Mouse (Mus musculus) small intestine, adult 2 months (tissue): ENCODE measurements around the gene Smc6. TPM values are rescaled to one million over a fixed set of nuclear protein-coding genes. Genes with fewer than 3 reads are reported as not detected.

ENCODE experiments used
- H3K27ac ChIP-seq: fragments of 200-500 bp; 2 replicates; pipeline ENCODE4 v1.5.1; 2012; ENCODE audit warnings: low read depth, low read length, control low read depth, inconsistent platforms; ENCODE audit not compliant: insufficient read depth
- H3K27me3 ChIP-seq: fragments of 200-500 bp; 2 replicates; pipeline ENCODE4 v1.6.1; 2012; ENCODE audit warnings: mild to moderate bottlenecking, moderate library complexity, low read length, inconsistent platforms; ENCODE audit not compliant: control insufficient read depth, insufficient read depth
- H3K36me3 ChIP-seq: fragments of 200-500 bp; 2 replicates; pipeline ENCODE4 v1.6.1; 2012; ENCODE audit warnings: mild to moderate bottlenecking, low read length, control low read depth, inconsistent platforms; ENCODE audit not compliant: control insufficient read depth, insufficient read depth
- H3K4me1 ChIP-seq: fragments of 200-500 bp; 2 replicates; pipeline ENCODE4 v1.6.1; 2012; ENCODE audit warnings: low read length, inconsistent platforms, mixed read lengths; ENCODE audit not compliant: control insufficient read depth, insufficient read depth, insufficient read length
- H3K4me3 ChIP-seq: fragments of 200-500 bp; 2 replicates; pipeline ENCODE4 v1.5.1; 2012; ENCODE audit warnings: low read depth, mild to moderate bottlenecking, control low read depth, inconsistent platforms, low read length, moderate library complexity
- CTCF ChIP-seq: fragments of 200-500 bp; IDR thresholded peaks from 2 replicates; pipeline ENCODE4 v1.5.1; 2012; ENCODE audit warnings: low read depth, mild to moderate bottlenecking, control low read depth, inconsistent platforms, low read length, moderate library complexity, mixed read lengths; ENCODE audit not compliant: insufficient replicate concordance, insufficient read length; ENCODE audit errors: extremely low read depth
- POLR2A ChIP-seq: fragments of 200-500 bp; IDR thresholded peaks from 2 replicates; pipeline ENCODE4 v1.6.1; 2012; ENCODE audit warnings: low read depth, mild to moderate bottlenecking, control low read depth, inconsistent platforms, low read length, moderate library complexity
- WGBS: fragments of 180-500 bp; shearing (Covaris S2); methylation state at CpG from one replicate; pipeline ENCODE4 v1.1.7; 2018; 5-methylcytosine and 5-hydroxymethylcytosine counted together
- polyA plus RNA-seq: library from polyadenylated mRNA; depleted of rRNA; stranded (reverse); fragments of >200 nt; gene quantifications from 2 replicates; pipeline ENCODE4 v1.2.3, GENCODE M21; 2012

The Smc6 gene
- polyA plus RNA-seq, 1 experiment: 1.4 TPM

DNA sequence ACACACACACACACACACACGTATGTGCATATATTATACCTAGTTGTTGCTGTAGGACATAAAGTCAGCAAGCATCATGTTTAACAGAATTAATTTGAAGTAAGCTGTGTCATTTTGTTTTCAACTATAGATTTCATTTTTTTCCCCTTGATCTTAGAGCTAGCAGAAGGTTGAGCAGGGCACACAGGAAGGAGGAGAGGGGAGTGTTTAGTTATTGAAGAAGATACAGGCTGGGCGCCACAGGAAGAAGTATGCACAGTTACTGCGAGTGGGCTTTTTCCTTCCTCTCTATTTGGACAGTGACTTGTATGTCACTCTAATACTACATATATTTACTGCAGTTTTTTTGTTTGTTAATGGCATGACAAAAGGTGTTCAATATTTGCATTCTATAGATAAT, 14.2 kb downstream of the Smc6 start:
- H3K27me3 ChIP-seq: no peaks in the 10 kb centered on the region
- peaks cover 29% of the 10 kb centered on the region for H3K36me3 ChIP-seq
- H3K4me3 ChIP-seq: no peak overlapping the region
- H3K27ac ChIP-seq: no peak overlapping the region
- H3K4me1 ChIP-seq: no peaks in the 10 kb centered on the region
- WGBS: 95% methylated on average over 3 of the region's 3 CpGs
- TF ChIP-seq POLR2A: no peak
- no peak for TF ChIP-seq CTCF

DNA sequence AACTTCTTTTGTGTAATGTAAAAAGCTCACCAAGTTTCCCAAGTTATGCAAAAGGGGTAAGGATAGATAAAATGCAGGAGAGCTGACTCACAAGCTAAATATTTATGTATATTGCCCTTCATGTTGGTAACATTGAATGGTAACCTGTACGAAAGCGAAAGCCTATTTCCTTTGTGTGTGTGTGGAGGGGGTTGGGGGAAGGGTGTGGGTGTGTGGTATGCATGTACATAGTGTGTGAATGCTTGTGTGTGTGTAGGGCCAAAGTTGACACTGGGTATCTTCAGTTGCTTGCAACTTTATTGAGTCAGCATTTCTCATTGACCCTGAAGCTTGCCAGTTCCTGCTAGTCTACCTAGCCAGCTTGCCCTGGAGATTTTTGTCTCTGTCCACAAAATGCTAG, 15.9 kb downstream of the Smc6 start:
- Histone ChIP-seq H3K4me3 (no peak overlapping the region), H3K27ac (no peak overlapping the region), H3K36me3 (peaks cover 34% of the 10 kb centered on the region), H3K27me3 (no peaks in the 10 kb centered on the region), H3K4me1 (no peaks in the 10 kb centered on the region)
- TF ChIP-seq POLR2A (no peak), CTCF (no peak)
- WGBS: 95% methylated on average over 2 of the region's 2 CpGs

DNA sequence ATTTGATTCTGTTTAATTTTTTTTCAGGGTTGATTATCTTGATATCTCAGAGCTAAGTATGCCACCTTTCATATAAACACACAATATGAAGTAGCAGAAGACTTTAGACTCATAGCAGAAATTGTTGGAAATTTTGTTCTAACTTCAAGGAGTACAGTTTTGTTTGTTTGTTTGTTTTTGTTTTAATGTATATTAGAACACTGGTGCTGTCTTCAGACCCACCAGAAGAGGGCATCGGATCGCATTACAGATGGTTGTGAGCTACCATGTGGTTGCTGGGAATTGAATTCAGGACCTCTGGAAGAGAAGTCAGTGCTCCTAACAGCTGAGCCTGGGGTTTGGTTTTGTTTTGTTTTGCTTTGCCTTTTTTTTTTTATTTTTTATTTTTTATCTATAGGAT, 20.7 kb downstream of the Smc6 start:
- Histone ChIP-seq H3K4me1 (no peaks in the 10 kb centered on the region), H3K27ac (no peak overlapping the region), H3K4me3 (no peak overlapping the region), H3K36me3 (peaks cover 48% of the 10 kb centered on the region), H3K27me3 (no peaks in the 10 kb centered on the region)
- no peak for TF ChIP-seq POLR2A
- TF ChIP-seq CTCF: no peak
- 98% methylated on average over 2 of the region's 2 CpGs for WGBS

DNA sequence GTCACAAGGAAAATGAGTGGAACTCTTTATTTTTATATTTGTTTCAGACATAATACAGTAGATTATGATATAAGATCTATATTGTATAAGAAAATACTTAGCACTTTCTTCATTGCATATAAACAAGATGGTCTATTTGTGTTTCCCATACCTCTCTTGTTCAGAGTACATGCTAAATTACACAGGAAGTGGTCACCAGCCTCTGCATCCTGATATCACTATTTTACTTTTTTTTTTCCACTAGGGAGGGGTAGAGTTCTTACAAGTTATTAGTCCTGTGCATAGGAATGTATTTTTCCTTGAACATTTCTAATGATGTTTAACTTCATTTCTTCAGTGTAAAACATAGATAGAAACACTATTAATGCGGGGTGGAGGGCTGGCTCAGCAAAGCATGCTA, 35.2 kb downstream of the Smc6 start:
- Histone ChIP-seq H3K4me1 (no peaks in the 10 kb centered on the region), H3K4me3 (no peak overlapping the region), H3K27me3 (no peaks in the 10 kb centered on the region), H3K36me3 (peaks cover 35% of the 10 kb centered on the region), H3K27ac (no peak overlapping the region)
- TF ChIP-seq POLR2A (no peak), CTCF (no peak)
- 93% methylated on average over 1 of the region's 1 CpGs for WGBS

DNA sequence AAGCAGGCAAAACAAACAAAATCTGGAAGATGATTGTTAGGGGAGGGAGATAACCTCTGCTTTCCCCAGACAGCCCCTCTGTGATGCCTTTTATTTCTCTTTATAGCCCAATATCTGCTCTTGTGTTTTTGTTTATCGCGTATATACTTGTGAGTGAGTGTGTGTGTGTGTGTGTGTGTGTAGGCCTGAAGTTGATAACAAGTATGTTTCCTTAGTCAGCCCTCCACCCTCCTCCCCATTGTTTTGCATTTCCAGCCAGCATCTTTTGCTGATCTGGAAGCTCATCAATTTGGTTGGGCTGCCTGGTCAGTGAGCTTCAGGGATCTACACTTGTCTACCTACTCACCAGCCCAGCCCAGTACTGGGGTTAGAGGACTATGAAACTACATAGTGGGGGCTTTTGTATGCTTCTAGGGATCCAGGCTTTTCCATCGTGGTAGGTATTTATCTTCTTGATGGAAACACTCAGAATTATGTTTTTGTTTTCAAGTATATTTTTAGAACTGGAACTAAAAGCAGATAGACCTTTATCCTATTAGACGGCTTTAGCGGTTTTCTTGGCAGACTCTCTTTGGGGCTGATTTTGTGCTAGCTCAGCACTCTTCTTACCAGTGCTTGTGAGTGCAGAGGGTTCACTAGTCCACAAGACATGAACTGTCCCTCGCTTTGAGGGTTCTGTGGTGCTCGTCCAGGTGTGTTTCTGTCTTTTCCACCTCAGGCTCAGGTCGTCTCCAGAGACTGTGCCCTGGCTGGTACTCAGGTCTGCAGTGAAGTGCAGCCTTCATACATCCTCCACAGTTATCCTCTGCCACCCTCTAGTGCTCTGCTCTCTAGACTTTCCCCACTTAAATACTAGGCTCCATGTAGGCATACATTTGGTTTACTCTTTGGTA, 41.3 kb downstream of the Smc6 start:
- TF ChIP-seq POLR2A: no peak
- TF ChIP-seq CTCF: no peak
- H3K27ac ChIP-seq: no peak overlapping the region
- H3K27me3 ChIP-seq: no peaks in the 10 kb centered on the region
- H3K36me3 ChIP-seq: peaks cover 40% of the 10 kb centered on the region
- no peak overlapping the region for H3K4me3 ChIP-seq
- 89% methylated on average over 8 of the region's 8 CpGs for WGBS
- no peaks in the 10 kb centered on the region for H3K4me1 ChIP-seq

DNA sequence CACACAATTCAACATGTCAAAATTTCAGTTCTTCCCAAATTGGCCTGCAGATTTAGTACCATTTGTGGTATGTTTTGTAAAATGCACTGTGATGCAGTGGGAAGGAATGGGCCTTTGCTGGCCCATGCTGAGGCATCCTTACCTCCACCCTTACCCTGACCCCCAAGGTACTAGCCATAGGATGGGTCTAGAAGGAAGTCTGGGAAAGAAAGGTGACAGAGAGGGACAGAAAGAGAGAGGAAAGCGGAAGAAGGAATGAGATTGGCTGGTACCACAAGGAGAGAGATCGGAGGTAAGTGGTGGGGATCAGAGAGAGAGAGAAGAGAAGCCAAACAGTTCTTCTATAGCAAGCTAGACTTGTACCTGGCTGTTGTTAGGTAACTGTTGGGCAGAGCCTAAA, 45.4 kb downstream of the Smc6 start:
- Histone ChIP-seq H3K27me3 (no peaks in the 10 kb centered on the region), H3K27ac (no peak overlapping the region), H3K4me3 (no peak overlapping the region), H3K36me3 (peaks cover 39% of the 10 kb centered on the region), H3K4me1 (no peaks in the 10 kb centered on the region)
- no peak for TF ChIP-seq POLR2A
- no peak for TF ChIP-seq CTCF
- WGBS: 93% methylated on average over 2 of the region's 2 CpGs

DNA sequence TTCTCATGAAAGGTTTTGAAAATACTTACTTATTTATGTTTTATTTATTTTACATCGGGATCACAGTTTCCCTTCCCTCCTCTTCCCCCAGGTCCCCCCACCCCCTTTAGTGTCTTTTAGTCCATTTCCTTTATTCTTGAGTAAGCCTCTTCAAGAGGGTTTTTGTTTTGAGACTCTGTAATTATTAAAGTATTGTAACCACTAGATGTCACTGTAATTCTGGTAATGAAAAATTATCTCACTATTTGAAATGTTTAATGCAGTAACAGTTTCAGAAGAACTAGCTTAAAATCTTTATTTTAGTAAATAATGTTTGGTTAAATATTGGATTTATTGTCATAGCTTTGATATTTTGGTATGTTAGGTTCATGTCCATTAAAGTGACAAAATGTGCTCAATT, 48.2 kb downstream of the Smc6 start:
- Histone ChIP-seq H3K27ac (no peak overlapping the region), H3K27me3 (no peaks in the 10 kb centered on the region), H3K4me1 (no peaks in the 10 kb centered on the region), H3K36me3 (peaks cover 33% of the 10 kb centered on the region), H3K4me3 (no peak overlapping the region)
- WGBS: 50% methylated on average over 1 of the region's 1 CpGs
- TF ChIP-seq CTCF (no peak), POLR2A (no peak)

DNA sequence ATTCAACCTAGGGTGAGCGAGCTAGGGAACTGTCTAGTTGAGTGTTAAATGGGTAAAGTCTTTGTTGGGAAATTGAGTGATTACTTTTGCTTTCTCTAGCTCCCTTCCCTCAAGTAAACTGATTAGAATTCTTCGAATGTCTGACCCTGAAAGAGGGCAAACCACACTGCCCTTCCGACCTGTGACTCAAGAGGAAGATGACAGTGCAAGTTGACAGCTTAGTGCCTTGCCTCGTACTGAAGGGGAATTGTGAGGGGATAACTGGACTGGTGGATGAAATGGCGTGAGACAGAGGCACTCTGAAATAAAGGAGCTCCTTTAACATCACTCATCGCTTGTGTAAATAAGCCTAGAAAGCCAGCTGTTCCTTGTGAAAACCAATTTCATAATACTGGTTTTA, 52.0 kb downstream of the Smc6 start:
- no peak overlapping the region for H3K27ac ChIP-seq
- peaks cover 31% of the 10 kb centered on the region for H3K36me3 ChIP-seq
- TF ChIP-seq CTCF (no peak), POLR2A (no peak)
- no peaks in the 10 kb centered on the region for H3K4me1 ChIP-seq
- no peaks in the 10 kb centered on the region for H3K27me3 ChIP-seq
- no peak overlapping the region for H3K4me3 ChIP-seq
- 57% methylated on average over 6 of the region's 6 CpGs for WGBS
